Mouse (Mus musculus) midbrain, embryonic 14.5 days (tissue): Measurements from ENCODE around the gene Gm49354. TPM values are rescaled to one million over a fixed set of nuclear protein-coding genes. Genes with fewer than 3 reads are reported as not detected.

Experiments used
- ATAC-seq: fragments of 200-750 bp; cut with Nextera tagmentation; 2 replicates; pipeline ENCODE4 v1.8.0; 2017; ENCODE audit warnings: moderate number of reproducible peaks, moderate library complexity; ENCODE audit not compliant: low FRiP score, low TSS enrichment
- DNase-seq: peaks from one replicate; pipeline ENCODE4 v3.0.0-alpha.2; 2015
- H3K27ac ChIP-seq: fragments of 300-500 bp; sonication (generic); replicated peaks from 2 replicates; pipeline ENCODE4 v1.5.1; 2014; ENCODE audit warnings: mild to moderate bottlenecking, low read depth, low read length, moderate library complexity
- H3K27me3 ChIP-seq: fragments of 300-500 bp; sonication (generic); 2 replicates; pipeline ENCODE4 v1.6.1; 2014; ENCODE audit warnings: low read length, control low read depth, mixed read lengths; ENCODE audit not compliant: control insufficient read depth, insufficient read depth
- H3K36me3 ChIP-seq: fragments of 300-500 bp; sonication (generic); 2 replicates; pipeline ENCODE4 v1.6.1; 2014; ENCODE audit warnings: low read length, control low read depth; ENCODE audit not compliant: control insufficient read depth, insufficient read depth
- H3K4me1 ChIP-seq: fragments of 300-500 bp; sonication (generic); 2 replicates; pipeline ENCODE4 v1.6.1; 2014; ENCODE audit warnings: mild to moderate bottlenecking, antibody characterized with exemption, low read length, control low read depth; ENCODE audit not compliant: control insufficient read depth, insufficient read depth
- H3K4me2 ChIP-seq: fragments of 300-500 bp; sonication (generic); 2 replicates; pipeline ENCODE4 v1.6.1; 2014; ENCODE audit warnings: mild to moderate bottlenecking, low read length, moderate library complexity
- H3K4me3 ChIP-seq: fragments of 300-500 bp; sonication (generic); replicated peaks from 2 replicates; pipeline ENCODE4 v1.5.1; 2014; ENCODE audit warnings: low read depth, low read length
- H3K9ac ChIP-seq: fragments of 300-500 bp; sonication (generic); replicated peaks from 2 replicates; pipeline ENCODE4 v1.6.1; 2014; ENCODE audit warnings: mild to moderate bottlenecking, low read length, moderate library complexity
- H3K9me3 ChIP-seq: fragments of 300-500 bp; sonication (generic); 2 replicates; pipeline ENCODE4 v1.6.1; 2016; ENCODE audit warnings: low read length, control low read depth, mixed read lengths; ENCODE audit not compliant: control insufficient read depth
- WGBS: fragments of 180-500 bp; shearing (Covaris S2); extraction: QIAGEN DNeasy Blood & Tissue Kit; methylation state at CpG from one replicate; pipeline ENCODE4 v1.1.7; 2014; 5-methylcytosine and 5-hydroxymethylcytosine counted together
- polyA plus RNA-seq: library from polyadenylated mRNA; unstranded; fragments of >200 nt; fragmentation: Nextera tagmentation; extraction: Ambion mirVana; gene quantifications from 2 replicates; pipeline ENCODE4 v1.2.1, GENCODE M21; 2014

Gene Gm49354
- polyA plus RNA-seq, 1 experiment from 2014 or later: not detected

GRCm38 (mm10) chr13:59771257-59771656 lies 10.8 kb downstream of the Gm49354 start:
- H3K4me2 ChIP-seq: peak overlapping the region; percentile 70
- no peaks in the 10 kb centered on the region for H3K27me3 ChIP-seq
- H3K27ac ChIP-seq: peak overlapping the region; percentile 99; the same call in 1 of the 2 replicates
- WGBS: 75% methylated on average over 9 of the region's 9 CpGs
- ATAC-seq (no peak), DNase-seq (peak; percentile 33)
- peaks cover 40% of the 10 kb centered on the region for H3K36me3 ChIP-seq
- H3K9me3 ChIP-seq: no peaks in the 10 kb centered on the region
- no peak overlapping the region for H3K4me3 ChIP-seq
- H3K9ac ChIP-seq: peak overlapping the region; percentile 75
- H3K4me1 ChIP-seq: peaks cover 33% of the 10 kb centered on the region

DNA sequence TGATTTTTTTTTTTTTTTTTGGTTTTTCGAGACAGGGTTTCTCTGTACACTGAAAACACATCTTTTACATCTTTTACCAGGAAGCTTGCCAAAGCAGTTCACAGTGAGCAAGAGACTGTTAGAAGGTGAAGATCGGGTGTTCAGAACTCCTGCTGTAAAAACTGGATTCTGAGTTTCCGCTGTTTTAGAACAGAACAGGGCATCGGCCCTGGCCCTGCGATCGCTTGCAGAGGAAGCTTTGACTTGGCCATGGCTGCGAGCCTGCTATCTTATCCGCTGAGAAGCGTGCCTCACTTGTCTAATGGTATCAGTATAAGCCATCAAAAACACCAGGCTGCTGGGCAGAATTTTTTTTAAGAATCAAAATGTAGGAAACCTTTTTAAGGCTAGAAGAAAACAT lies 11.2 kb downstream of the Gm49354 start:
- Histone ChIP-seq H3K9me3 (no peaks in the 10 kb centered on the region), H3K4me2 (peak overlapping the region; percentile 70), H3K27me3 (no peaks in the 10 kb centered on the region), H3K4me1 (peaks cover 33% of the 10 kb centered on the region), H3K36me3 (peaks cover 36% of the 10 kb centered on the region), H3K9ac (peak overlapping the region; percentile 75), H3K4me3 (peak overlapping the region; percentile 90), H3K27ac (peak overlapping the region; percentile 99)
- 74% methylated on average over 9 of the region's 9 CpGs for WGBS
- DNase-seq (peak; percentile 11), ATAC-seq (no peak)

- ATAC-seq: peak; percentile 88
- peak overlapping the region; percentile 90 for H3K4me3 ChIP-seq
- H3K27ac ChIP-seq: peak overlapping the region; percentile 99
- peak overlapping the region; percentile 75 for H3K9ac ChIP-seq
- peaks cover 33% of the 10 kb centered on the region for H3K4me1 ChIP-seq
- DNase-seq: peak; percentile 94
- peak overlapping the region; percentile 70 for H3K4me2 ChIP-seq
- no peaks in the 10 kb centered on the region for H3K9me3 ChIP-seq
- no peaks in the 10 kb centered on the region for H3K27me3 ChIP-seq
- WGBS: under 1% methylated on average over 28 of the region's 28 CpGs
- peaks cover 29% of the 10 kb centered on the region for H3K36me3 ChIP-seq
These were observed 11.9 kb downstream of the Gm49354 start for GRCm38 (mm10) chr13:59770164-59770562.

DNA sequence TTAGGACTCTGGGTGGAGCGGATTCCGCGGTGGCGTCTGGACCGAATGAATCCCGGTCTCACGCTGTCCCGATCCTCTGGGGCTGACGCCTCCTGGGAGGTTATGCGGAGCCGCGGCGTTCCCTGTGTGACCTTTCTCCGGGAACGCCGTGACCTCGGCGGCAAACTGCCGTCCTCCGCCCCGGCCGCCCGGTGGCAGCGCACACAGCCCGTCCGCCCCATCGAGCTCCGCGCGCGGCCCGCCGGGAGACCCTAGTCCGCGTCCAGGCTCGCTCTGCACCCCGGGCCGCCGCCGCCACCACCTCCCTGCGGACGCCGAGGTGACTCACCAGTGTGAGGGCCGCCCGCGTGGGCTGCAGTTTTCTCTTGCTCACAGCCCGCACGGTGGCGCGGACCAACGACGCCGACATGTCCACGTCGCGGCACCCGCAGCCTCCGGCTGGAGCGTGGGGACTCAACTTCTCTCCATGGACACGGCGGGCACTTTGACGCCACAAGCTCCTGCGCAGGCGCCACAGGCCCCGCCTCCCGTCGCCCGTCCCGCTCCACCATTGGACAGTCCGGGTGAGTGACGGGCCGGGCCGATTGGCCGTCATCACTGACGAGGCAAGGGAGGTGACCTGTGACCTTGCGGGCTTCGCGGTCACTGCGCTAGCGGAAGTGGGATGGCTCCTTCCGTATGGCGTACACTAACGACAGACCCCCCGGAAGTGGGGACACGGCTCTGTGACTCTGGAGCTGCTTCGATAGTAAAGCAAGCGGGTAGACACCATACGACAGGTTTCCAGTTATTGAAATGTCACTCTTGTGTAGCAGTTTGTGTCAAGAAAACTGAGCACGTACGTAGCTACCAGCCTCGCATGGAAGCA lies 12.5 kb downstream of the Gm49354 start, which contains the start of gene Isca1:
Gene Isca1 (minus strand): TSS at position 515 of the 868 bp plus-strand sequence.
- peaks cover 33% of the 10 kb centered on the region for H3K4me1 ChIP-seq
- peak within 1 kb of the TSS; percentile 75 for H3K9ac ChIP-seq
- H3K4me2 ChIP-seq: peak within 1 kb of the TSS; percentile 70
- no peaks in the 10 kb centered on the region for H3K9me3 ChIP-seq
- H3K27ac ChIP-seq: peak within 1 kb of the TSS; percentile 99
- under 1% methylated on average over 90 of the region's 91 CpGs for WGBS
- peak; percentile 99 for ATAC-seq
- H3K36me3 ChIP-seq: peaks cover 23% of the 10 kb centered on the region
- peak within 1 kb of the TSS; percentile 90 for H3K4me3 ChIP-seq
- peak; percentile 98 for DNase-seq
- H3K27me3 ChIP-seq: no peaks in the 10 kb centered on the region

- Histone ChIP-seq H3K4me2 (peak overlapping the region; percentile 70), H3K9me3 (no peaks in the 10 kb centered on the region), H3K4me1 (peaks cover 33% of the 10 kb centered on the region), H3K9ac (peak overlapping the region; percentile 74; the same call in 1 of the 2 replicates), H3K36me3 (peaks cover 23% of the 10 kb centered on the region), H3K4me3 (peak overlapping the region; percentile 90), H3K27me3 (no peaks in the 10 kb centered on the region), H3K27ac (no peak overlapping the region)
- ATAC-seq (no peak), DNase-seq (peak; percentile 6)
- 39% methylated on average over 13 of the region's 13 CpGs for WGBS
These were observed 13.5 kb downstream of the Gm49354 start for GRCm38 (mm10) chr13:59768531-59768930.

- H3K4me2 ChIP-seq: 0 out of 2 replicates have a peak overlapping the region, but pooled peaks have one; percentile 10
These were observed 15.1 kb downstream of the Gm49354 start for GRCm38 (mm10) chr13:59766786-59767515.

GRCm38 (mm10) chr13:59762791-59763190 lies 19.3 kb downstream of the Gm49354 start:
- DNase-seq: no peak
- Histone ChIP-seq H3K9ac (no peak overlapping the region), H3K4me1 (peaks cover 12% of the 10 kb centered on the region), H3K36me3 (peaks cover 44% of the 10 kb centered on the region), H3K27me3 (no peaks in the 10 kb centered on the region), H3K9me3 (no peaks in the 10 kb centered on the region), H3K27ac (no peak overlapping the region), H3K4me3 (no peak overlapping the region), H3K4me2 (no peak overlapping the region)
- WGBS: 92% methylated on average over 7 of the region's 7 CpGs
- ATAC-seq: no peak

More at GRCm38 (mm10) chr13:59766786-59767515, 15.1 kb downstream of the Gm49354 start:
- H3K9me3 ChIP-seq: no peaks in the 10 kb centered on the region
- peaks cover 33% of the 10 kb centered on the region for H3K4me1 ChIP-seq
- 86% methylated on average over 11 of the region's 11 CpGs for WGBS
- H3K4me3 ChIP-seq: no peak overlapping the region
- no peak overlapping the region for H3K9ac ChIP-seq
- no peak overlapping the region for H3K27ac ChIP-seq
- no peaks in the 10 kb centered on the region for H3K27me3 ChIP-seq
- H3K36me3 ChIP-seq: peaks cover 17% of the 10 kb centered on the region
- ATAC-seq: no peak
- no peak for DNase-seq

- DNase-seq: no peak
- Histone ChIP-seq H3K4me3 (no peak overlapping the region), H3K36me3 (peaks cover 62% of the 10 kb centered on the region), H3K27me3 (no peaks in the 10 kb centered on the region), H3K27ac (no peak overlapping the region), H3K9ac (no peak overlapping the region), H3K4me2 (no peak overlapping the region), H3K4me1 (no peaks in the 10 kb centered on the region), H3K9me3 (no peaks in the 10 kb centered on the region)
- no peak for ATAC-seq
- 92% methylated on average over 7 of the region's 7 CpGs for WGBS
These were observed 25.1 kb downstream of the Gm49354 start for GRCm38 (mm10) chr13:59756906-59757305.
